Comparison of ENCODE assay signal across 8 mouse cellular contexts in genomic region chr11:97152023-97152426, GRCm38 (mm10). TPM values are rescaled to one million over a fixed set of nuclear protein-coding genes. Genes with fewer than 3 reads are reported as not detected.
DNase-seq lines count a peak whose midpoint lies in the region; TF ChIP-seq lines count a peak whose summit lies in the region.

No protein-coding gene starts in this region.

- H3K4me3 ChIP-seq in cortical plate, adult 2 months (ENCODE audit: insufficient read depth, low read length), result peak overlapping the region; percentile 84; the same call in 1 of the 2 replicates

- no peak for TF ChIP-seq POLR2A in cortical plate, adult 2 months (IDR thresholded peaks at IDR 0.05; ENCODE audit: extremely low read depth, insufficient read depth, low read length)

- peak; percentile 47 for DNase-seq in ovary, postnatal 36 days (ENCODE audit: low spot score)
- no peak for DNase-seq in ovary, adult 18-20 months (ENCODE audit: low spot score)
- peak; percentile 34 to 51 for DNase-seq in heart, adult 9 months (ENCODE audit: low spot score in 2 of 2)
- DNase-seq in kidney, adult 9 months, result peak; percentile 48
- peak; percentile 59 for DNase-seq in lung, postnatal 36 days
- DNase-seq in T-cell, adult 2 months (ENCODE audit: low spot score), result no peak
- no peak for DNase-seq in thymus, postnatal 25 days

- no peak for TF ChIP-seq CTCF in cortical plate, adult 2 months (IDR thresholded peaks at IDR 0.05; ENCODE audit: extremely low read depth, insufficient read depth, low read length)

- H3K4me1 ChIP-seq in cortical plate, adult 2 months (ENCODE audit: control insufficient read depth, insufficient read depth, low read length), result peaks cover 5% of the 10 kb centered on the region

- 0 out of 2 replicates have a peak overlapping the region, but pooled peaks have one; percentile 13 for H3K27ac ChIP-seq in cortical plate, adult 2 months (ENCODE audit: insufficient read depth, low read length)

RNA-seq across cellular contexts. Expression of gene Tbkbp1, which starts 0.7 kb away (rescaled TPM):
- 54.5 and 59.5 TPM in 2 replicates for polyA plus RNA-seq in cortical plate, adult 2 months (2012; rRNA removed)

RNA-seq across cellular contexts. Expression of gene Kpnb1, which starts 35.7 kb away (rescaled TPM):
- 73.2 and 76.8 TPM in 2 replicates for polyA plus RNA-seq in cortical plate, adult 2 months (2012; rRNA removed)

RNA-seq across cellular contexts. Expression of gene Tbx21, which starts 36.9 kb away (rescaled TPM):
- 0.10 and 0.11 TPM in 2 replicates for polyA plus RNA-seq in cortical plate, adult 2 months (2012; rRNA removed)

Comparison
In these comparisons a context has a peak if more than half of its experiments do, and no peak if none do; other contexts are left out.
1. DNase-seq: peak in ovary, postnatal 36 days (single experiment), heart, adult 9 months (2 of 2), kidney, adult 9 months (single experiment) and lung, postnatal 36 days (single experiment); none in ovary, adult 18-20 months (single experiment), T-cell, adult 2 months (single experiment) and thymus, postnatal 25 days (single experiment).